Mouse (Mus musculus) bone marrow macrophage, adult 2 months (primary cell): Measurements from ENCODE around the gene Tm4sf4. TPM values are rescaled to one million over a fixed set of nuclear protein-coding genes. Genes with fewer than 3 reads are reported as not detected.
A peak's percentile ranks its signal among the peaks of the same experiment; 100 is the strongest.

Source experiments
- H3K27ac ChIP-seq: 2 replicates; pipeline ENCODE4 v1.5.1; 2012; ENCODE audit warnings: low read depth, low read length; ENCODE audit not compliant: insufficient read depth
- H3K4me1 ChIP-seq: 2 replicates; pipeline ENCODE4 v1.6.1; 2012; ENCODE audit warnings: low read length; ENCODE audit not compliant: control insufficient read depth, insufficient read depth
- H3K4me3 ChIP-seq: 2 replicates; pipeline ENCODE4 v1.5.1; 2012; ENCODE audit warnings: mild to moderate bottlenecking, low read length, moderate library complexity; ENCODE audit not compliant: insufficient read depth
- CTCF ChIP-seq: IDR thresholded peaks from 2 replicates; pipeline ENCODE4 v1.5.1; 2012; ENCODE audit warnings: low read depth, mild to moderate bottlenecking, low read length, moderate library complexity
- POLR2A ChIP-seq: IDR thresholded peaks from 2 replicates; pipeline ENCODE4 v1.6.1; 2012; ENCODE audit warnings: mild to moderate bottlenecking, low read depth, low read length, borderline replicate concordance
- polyA plus RNA-seq: library from polyadenylated mRNA; stranded (reverse); fragments of >200 nt; gene quantifications from 2 replicates; pipeline ENCODE4 v1.2.4, GENCODE M21; 2012; ENCODE audit not compliant: missing spikeins, insufficient read depth, insufficient read length

Gene Tm4sf4
- polyA plus RNA-seq, 1 experiment, result not detected

- TF ChIP-seq POLR2A (no peak), CTCF (no peak)
- Histone ChIP-seq H3K27ac (no peak overlapping the region), H3K4me1 (peaks cover 9% of the 10 kb centered on the region), H3K4me3 (no peak overlapping the region)
Measured at GRCm38 (mm10) chr3:57431706-57432105, 6.6 kb downstream of the Tm4sf4 start.

- Histone ChIP-seq H3K27ac (peak overlapping the region; percentile 4; the same call in 1 of the 2 replicates), H3K4me3 (no peak overlapping the region), H3K4me1 (peaks cover 9% of the 10 kb centered on the region)
- TF ChIP-seq POLR2A (no peak), CTCF (no peak)
Measured at GRCm38 (mm10) chr3:57435364-57435763, 10.2 kb downstream of the Tm4sf4 start.

- TF ChIP-seq CTCF, result no peak
- TF ChIP-seq POLR2A, result no peak
- Histone ChIP-seq H3K4me3 (no peak overlapping the region), H3K4me1 (no peaks in the 10 kb centered on the region), H3K27ac (no peak overlapping the region)
Measured at GRCm38 (mm10) chr3:57440956-57441355, 15.8 kb downstream of the Tm4sf4 start.

- H3K4me1 ChIP-seq, result no peaks in the 10 kb centered on the region
- no peak overlapping the region for H3K27ac ChIP-seq
- TF ChIP-seq POLR2A (no peak), CTCF (no peak)
- H3K4me3 ChIP-seq, result no peak overlapping the region
Measured at GRCm38 (mm10) chr3:57445706-57446105, 20.6 kb downstream of the Tm4sf4 start.

GRCm38 (mm10) chr3:57447889-57448288 lies 22.8 kb downstream of the Tm4sf4 start:
- Histone ChIP-seq H3K4me3 (no peak overlapping the region), H3K4me1 (no peaks in the 10 kb centered on the region), H3K27ac (no peak overlapping the region)
- TF ChIP-seq POLR2A (no peak), CTCF (no peak)

- TF ChIP-seq POLR2A (no peak), CTCF (no peak)
- H3K4me3 ChIP-seq, result no peak overlapping the region
Measured at GRCm38 (mm10) chr3:57448445-57448844, 23.3 kb downstream of the Tm4sf4 start.

GRCm38 (mm10) chr3:57458652-57459051 lies 33.5 kb downstream of the Tm4sf4 start:
- no peak for TF ChIP-seq CTCF
- TF ChIP-seq POLR2A, result no peak
- Histone ChIP-seq H3K4me1 (no peaks in the 10 kb centered on the region), H3K4me3 (no peak overlapping the region), H3K27ac (no peak overlapping the region)

More at GRCm38 (mm10) chr3:57448445-57448844, 23.3 kb downstream of the Tm4sf4 start:
- Histone ChIP-seq H3K27ac (no peak overlapping the region), H3K4me1 (no peaks in the 10 kb centered on the region)

- no peaks in the 10 kb centered on the region for H3K4me1 ChIP-seq
- no peak overlapping the region for H3K4me3 ChIP-seq
- no peak for TF ChIP-seq POLR2A
- TF ChIP-seq CTCF, result no peak
- H3K27ac ChIP-seq, result no peak overlapping the region
Measured at GRCm38 (mm10) chr3:57463302-57463701, 38.2 kb downstream of the Tm4sf4 start.

GRCm38 (mm10) chr3:57466289-57466688 lies 41.2 kb downstream of the Tm4sf4 start:
- no peak for TF ChIP-seq CTCF
- no peak for TF ChIP-seq POLR2A
- H3K4me3 ChIP-seq, result no peak overlapping the region

GRCm38 (mm10) chr3:57469325-57469724 lies 44.2 kb downstream of the Tm4sf4 start:
- no peak overlapping the region for H3K4me3 ChIP-seq
- no peak for TF ChIP-seq POLR2A
- TF ChIP-seq CTCF, result no peak
- peaks cover 6% of the 10 kb centered on the region; the same call in 1 of the 2 replicates for H3K4me1 ChIP-seq
- H3K27ac ChIP-seq, result no peak overlapping the region

More at GRCm38 (mm10) chr3:57466289-57466688, 41.2 kb downstream of the Tm4sf4 start:
- H3K4me1 ChIP-seq, result no peaks in the 10 kb centered on the region
- H3K27ac ChIP-seq, result no peak overlapping the region

GRCm38 (mm10) chr3:57470326-57470725 lies 45.2 kb downstream of the Tm4sf4 start:
- TF ChIP-seq CTCF (no peak), POLR2A (no peak)
- H3K4me3 ChIP-seq, result no peak overlapping the region
- H3K27ac ChIP-seq, result no peak overlapping the region
- peaks cover 6% of the 10 kb centered on the region; the same call in 1 of the 2 replicates for H3K4me1 ChIP-seq
